Mouse (Mus musculus): ENCODE measurements around the gene Olfr1250.
"Not testable (repeated sequence)": the region's sequence is repeated elsewhere in the genome, so short reads cannot be mapped to it uniquely, and the experiment has no call there.

Gene Olfr1250

DNA sequence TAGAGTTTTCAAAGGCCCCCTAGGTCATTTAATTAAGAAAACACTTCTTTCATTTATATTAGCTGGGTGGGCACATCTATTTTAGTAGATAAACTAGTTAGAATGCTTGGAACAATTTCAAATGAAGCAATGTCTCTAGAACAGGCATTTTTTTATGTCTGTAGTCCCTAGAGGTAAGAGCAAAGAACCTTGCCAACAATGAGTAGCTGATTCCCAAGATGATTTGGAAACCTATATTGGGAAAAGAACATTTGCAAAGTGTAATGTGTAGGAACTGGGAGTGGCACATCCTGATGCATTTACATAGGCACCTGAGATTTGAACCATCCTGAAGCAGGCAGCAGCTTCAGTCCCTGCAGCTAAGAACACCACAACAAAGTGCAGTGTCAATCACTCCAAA, at the start of gene Olfr1250:
Olfr1250 (minus strand) TSS at position 101 of the 400 bp plus-strand sequence.
- no peak for DNase-seq (ENCODE audit: low spot score in 2 of 2)

GRCm38 (mm10) chr2:89691980-89692379, 30.7 kb upstream of the Olfr1250 start:
- DNase-seq (ENCODE audit: low spot score in 2 of 2), result no peak

- DNase-seq (ENCODE audit: low spot score in 2 of 2), result no peak
These were observed 10.6 kb upstream of the Olfr1250 start, which contains the start of gene Olfr1251 for GRCm38 (mm10) chr2:89671836-89672235. Gene Olfr1251 (minus strand): TSS chr2:89671936.

DNA sequence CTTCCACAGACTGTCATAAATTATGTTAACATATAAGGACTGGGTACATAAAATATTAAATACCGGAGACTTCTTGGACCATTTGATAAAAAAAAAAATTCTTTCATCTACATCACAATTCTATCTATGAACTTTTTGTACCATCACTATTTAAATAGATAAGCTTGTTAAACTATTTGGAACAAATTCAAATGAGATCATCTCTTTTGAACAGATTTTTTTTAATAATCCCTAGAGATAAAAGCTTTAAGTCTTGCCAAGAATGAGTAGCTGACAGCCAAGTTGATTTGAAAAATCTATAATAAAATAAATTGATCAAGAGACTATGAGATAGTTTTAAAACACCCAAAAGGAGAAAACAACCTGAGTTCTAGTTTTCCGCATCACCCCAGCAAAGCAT, 26.4 kb downstream of the Olfr1250 start, which contains the start of gene Olfr1249:
Olfr1249 (minus strand) TSS at position 101 of the 400 bp plus-strand sequence.
- no peak for DNase-seq (ENCODE audit: low spot score in 2 of 2)

DNA sequence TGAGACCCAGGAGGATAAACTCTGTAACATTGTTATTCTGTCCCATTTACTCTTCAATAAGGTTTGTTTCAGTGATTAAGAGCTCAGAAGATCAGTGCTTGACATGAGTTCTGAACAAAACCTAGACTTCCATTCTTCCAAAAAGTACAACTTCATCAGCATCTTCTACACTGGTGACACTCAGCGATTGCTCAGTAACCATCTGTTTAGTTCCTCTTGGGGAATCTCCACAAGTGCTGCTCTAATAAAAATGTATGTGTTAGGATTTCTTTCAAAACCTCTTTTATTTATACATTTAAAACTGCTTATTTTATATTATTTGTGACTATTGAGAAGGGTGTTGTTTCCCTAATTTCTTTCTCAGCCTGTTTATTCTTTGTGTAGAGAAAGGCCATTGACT, 43.1 kb downstream of the Olfr1250 start, which contains the start of gene Olfr1248:
Olfr1248 (minus strand) TSS at position 101 of the 400 bp plus-strand sequence.
- not testable (repeated sequence) for DNase-seq (ENCODE audit: low spot score in 2 of 2)

- DNase-seq (ENCODE audit: low spot score in 2 of 2), result no peak
These were observed 47.2 kb downstream of the Olfr1250 start, which contains the start of gene Olfr1247 for GRCm38 (mm10) chr2:89614030-89614429. Gene Olfr1247 (minus strand): TSS chr2:89614130.
